Mouse (Mus musculus) intestine, postnatal 0 days (tissue): ENCODE data around the gene Igf2bp2. TPM values are rescaled to one million over a fixed set of nuclear protein-coding genes. Genes with fewer than 3 reads are reported as not detected.

Source experiments
- ATAC-seq: fragments of 200-750 bp; cut with Nextera tagmentation; 2 replicates; pipeline ENCODE4 v1.8.0; 2017; ENCODE audit warnings: mild to moderate bottlenecking, moderate TSS enrichment, moderate library complexity
- H3K27ac ChIP-seq: fragments of 300-500 bp; sonication (generic); 2 replicates; pipeline ENCODE4 v1.5.1; 2014; ENCODE audit warnings: mild to moderate bottlenecking, low read depth, low read length, moderate library complexity
- H3K27me3 ChIP-seq: fragments of 300-500 bp; sonication (generic); replicated peaks from 2 replicates; pipeline ENCODE4 v1.6.1; 2014; ENCODE audit warnings: low read length, mixed read lengths; ENCODE audit not compliant: control insufficient read depth, insufficient read depth
- H3K36me3 ChIP-seq: fragments of 300-500 bp; sonication (generic); 2 replicates; pipeline ENCODE4 v1.6.1; 2014; ENCODE audit warnings: mild to moderate bottlenecking, moderate library complexity; ENCODE audit not compliant: control insufficient read depth, insufficient read depth
- H3K4me1 ChIP-seq: fragments of 300-500 bp; sonication (generic); replicated peaks from 2 replicates; pipeline ENCODE4 v1.6.1; 2014; ENCODE audit warnings: antibody characterized with exemption, low read length, mixed read lengths; ENCODE audit not compliant: control insufficient read depth, insufficient read depth
- H3K4me2 ChIP-seq: fragments of 300-500 bp; sonication (generic); replicated peaks from 2 replicates; pipeline ENCODE4 v1.6.1; 2014; ENCODE audit warnings: low read depth, mild to moderate bottlenecking, moderate library complexity
- H3K4me3 ChIP-seq: fragments of 300-500 bp; sonication (generic); 2 replicates; pipeline ENCODE4 v1.5.1; 2014; ENCODE audit warnings: low read depth, low read length
- H3K9ac ChIP-seq: fragments of 300-500 bp; sonication (generic); 2 replicates; pipeline ENCODE4 v1.6.1; 2014; ENCODE audit warnings: mild to moderate bottlenecking, low read depth, low read length
- H3K9me3 ChIP-seq: fragments of 300-500 bp; sonication (generic); 2 replicates; pipeline ENCODE4 v1.6.1; 2016; ENCODE audit warnings: mixed run types; ENCODE audit not compliant: control insufficient read depth
- CTCF ChIP-seq: sonication (generic); IDR thresholded peaks from 2 replicates; pipeline ENCODE4 v1.5.1; 2016; ENCODE audit warnings: low read depth, mild to moderate bottlenecking, control low read depth, antibody characterized with exemption, moderate library complexity
- whole genome bisulfite sequencing: fragments of 180-500 bp; shearing (Covaris S2); extraction: QIAGEN DNeasy Blood & Tissue Kit; methylation state at CpG from one replicate; pipeline ENCODE4 v1.1.7; 2014; 5-methylcytosine and 5-hydroxymethylcytosine counted together
- polyA plus RNA-seq: library from polyadenylated mRNA; unstranded; fragments of >200 nt; fragmentation: Nextera tagmentation; extraction: Ambion mirVana; gene quantifications from 2 replicates; pipeline ENCODE4 v1.2.1, GENCODE M21; 2015

Igf2bp2 gene
- polyA plus RNA-seq, 1 experiment from 2014 or later: 38.7 TPM

DNA sequence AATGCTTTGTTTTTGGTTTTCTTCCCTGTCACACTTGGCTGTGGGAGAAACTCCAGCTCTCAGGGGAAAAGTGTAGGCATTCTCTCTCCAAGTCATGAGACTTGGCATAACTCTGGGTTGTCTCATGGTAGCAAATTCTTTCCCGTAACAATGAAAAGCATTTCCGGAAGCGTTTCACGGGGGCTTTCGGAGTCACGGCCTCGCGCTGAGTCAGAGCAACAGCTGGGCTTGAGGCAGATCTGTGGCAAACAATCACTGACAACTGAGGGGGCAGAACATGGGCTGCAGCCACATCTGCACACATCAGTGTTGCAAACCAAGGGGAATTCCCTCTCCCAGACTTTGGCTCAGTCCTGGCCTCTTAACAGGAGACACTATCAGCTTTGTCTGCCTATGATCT lies 95.7 kb downstream of the Igf2bp2 start:
- H3K36me3 ChIP-seq: peaks cover 83% of the 10 kb centered on the region
- 86% methylated on average over 8 of the region's 8 CpGs for WGBS

DNA sequence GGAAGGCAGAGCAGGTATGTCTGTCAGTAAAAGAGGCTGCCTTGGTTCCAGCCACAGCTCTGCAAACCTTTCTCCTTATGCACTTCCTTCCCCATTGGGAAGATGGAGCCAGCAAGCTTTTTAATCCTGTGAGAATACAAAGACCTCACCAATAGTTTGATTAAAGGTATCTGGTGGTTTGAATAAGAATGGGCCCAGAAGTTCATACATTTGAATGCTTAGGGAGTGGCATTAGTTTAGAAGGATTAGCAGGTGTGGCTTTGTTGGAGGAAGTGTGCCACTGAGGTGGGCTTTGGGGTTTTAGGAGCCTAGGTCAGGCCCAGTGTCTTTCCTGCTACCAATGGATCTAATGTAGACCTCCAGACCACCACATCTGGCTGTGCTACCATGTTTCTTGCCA lies 97.6 kb downstream of the Igf2bp2 start:
- Histone ChIP-seq H3K36me3 (peaks cover 96% of the 10 kb centered on the region), H3K9ac (no peak overlapping the region)
- ATAC-seq: no peak

More for the DNA sequence above, 95.7 kb downstream of the Igf2bp2 start:
- H3K9ac ChIP-seq: no peak overlapping the region
- H3K9me3 ChIP-seq: no peaks in the 10 kb centered on the region
- no peaks in the 10 kb centered on the region for H3K4me1 ChIP-seq
- H3K4me3 ChIP-seq: no peak overlapping the region
- H3K27ac ChIP-seq: no peak overlapping the region
- TF ChIP-seq CTCF: no peak
- no peaks in the 10 kb centered on the region for H3K27me3 ChIP-seq
- H3K4me2 ChIP-seq: no peak overlapping the region
- ATAC-seq: no peak

DNA sequence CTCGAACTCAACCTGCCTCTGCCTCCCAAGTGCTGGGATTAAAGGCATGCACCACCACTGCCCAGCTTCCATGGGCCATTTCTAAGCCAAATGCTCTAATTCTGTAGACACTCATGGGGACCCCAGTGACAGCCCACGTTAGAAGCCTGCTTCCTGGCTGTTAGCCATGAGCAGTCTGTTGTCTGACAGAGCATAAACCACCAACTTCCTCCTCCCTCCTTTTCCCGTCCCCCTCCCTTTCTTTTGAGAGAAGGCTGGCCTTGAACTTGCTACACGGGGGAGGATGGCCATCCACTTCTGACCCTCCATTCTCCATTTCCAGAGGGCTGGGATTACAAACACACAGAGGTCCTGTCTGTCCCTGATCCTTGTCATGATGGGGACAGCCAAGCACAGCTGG lies 100.8 kb downstream of the Igf2bp2 start:
- no peak overlapping the region for H3K4me2 ChIP-seq
- WGBS: 68% methylated on average over 4 of the region's 4 CpGs
- no peaks in the 10 kb centered on the region for H3K27me3 ChIP-seq
- no peak for TF ChIP-seq CTCF
- peaks cover 79% of the 10 kb centered on the region for H3K36me3 ChIP-seq
- no peak overlapping the region for H3K9ac ChIP-seq
- no peak for ATAC-seq
- H3K27ac ChIP-seq: no peak overlapping the region
- H3K4me3 ChIP-seq: no peak overlapping the region
- H3K4me1 ChIP-seq: no peaks in the 10 kb centered on the region
- H3K9me3 ChIP-seq: no peaks in the 10 kb centered on the region

More for the DNA sequence above, 97.6 kb downstream of the Igf2bp2 start:
- H3K9me3 ChIP-seq: no peaks in the 10 kb centered on the region
- H3K4me3 ChIP-seq: no peak overlapping the region
- H3K4me1 ChIP-seq: no peaks in the 10 kb centered on the region
- no peak for TF ChIP-seq CTCF
- no peak overlapping the region for H3K27ac ChIP-seq
- H3K27me3 ChIP-seq: no peaks in the 10 kb centered on the region
- no peak overlapping the region for H3K4me2 ChIP-seq

DNA sequence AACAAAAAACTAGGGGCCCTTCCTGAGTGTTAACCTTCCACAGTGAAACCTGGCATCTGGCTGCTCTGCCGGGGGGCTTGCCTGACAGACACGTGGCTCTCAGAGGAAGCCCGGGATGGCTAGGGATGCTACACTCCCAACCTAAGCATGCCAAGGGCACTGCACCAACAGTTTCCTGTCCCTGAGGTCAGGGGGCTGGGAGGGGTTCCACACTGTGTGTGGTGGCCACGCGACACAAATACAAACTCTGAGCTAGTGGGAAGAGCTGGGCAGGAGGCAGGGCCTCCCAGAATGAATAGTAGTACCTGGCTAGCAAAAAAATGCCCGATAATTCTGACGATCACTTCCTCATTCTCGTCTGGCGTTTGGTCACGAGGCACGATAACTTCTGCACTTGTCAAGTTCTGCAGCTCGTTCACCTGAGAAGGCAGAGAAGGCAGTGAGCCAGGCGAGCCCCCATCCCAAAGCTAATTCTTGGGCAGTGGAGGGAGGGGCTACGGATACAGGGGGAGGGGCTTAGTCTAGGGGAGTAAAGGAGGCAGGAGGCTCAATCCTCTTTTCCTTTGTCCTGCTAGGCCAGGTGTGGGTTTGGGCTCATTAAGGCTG lies 101.4 kb downstream of the Igf2bp2 start:
- Histone ChIP-seq H3K4me1 (no peaks in the 10 kb centered on the region), H3K36me3 (peaks cover 74% of the 10 kb centered on the region), H3K9me3 (no peaks in the 10 kb centered on the region), H3K27me3 (no peaks in the 10 kb centered on the region), H3K27ac (no peak overlapping the region; the same call in 1 of the 2 replicates), H3K9ac (no peak overlapping the region), H3K4me2 (no peak overlapping the region), H3K4me3 (no peak overlapping the region)
- 62% methylated on average over 14 of the region's 14 CpGs for WGBS
- ATAC-seq: peak; percentile 11; the same call in 1 of the 2 replicates
- no peak for TF ChIP-seq CTCF

DNA sequence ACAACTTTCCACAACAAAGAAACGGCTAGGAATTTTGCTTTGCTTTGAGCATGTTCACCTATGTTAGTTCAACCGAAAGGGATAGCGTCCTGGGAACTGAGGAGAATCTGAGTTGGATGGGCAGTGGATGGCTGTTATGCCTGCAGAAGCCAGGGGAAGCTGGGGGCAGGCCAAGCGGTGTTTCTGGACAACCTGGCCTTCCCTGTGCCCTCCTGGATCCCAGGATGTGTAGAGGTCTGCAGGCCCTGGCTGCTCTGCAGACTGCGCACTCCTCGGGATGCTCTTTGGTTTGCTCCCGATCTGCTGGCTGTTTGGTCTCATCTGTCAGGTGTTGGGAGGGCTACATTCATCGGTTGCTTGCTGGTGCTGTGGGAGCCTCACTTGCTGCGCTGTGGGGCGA lies 102.7 kb downstream of the Igf2bp2 start:
- Histone ChIP-seq H3K36me3 (peaks cover 62% of the 10 kb centered on the region), H3K4me1 (no peaks in the 10 kb centered on the region), H3K4me3 (no peak overlapping the region), H3K27me3 (no peaks in the 10 kb centered on the region), H3K4me2 (no peak overlapping the region), H3K9me3 (no peaks in the 10 kb centered on the region), H3K9ac (no peak overlapping the region), H3K27ac (no peak overlapping the region)
- TF ChIP-seq CTCF: no peak
- 92% methylated on average over 10 of the region's 10 CpGs for WGBS
- no peak for ATAC-seq

DNA sequence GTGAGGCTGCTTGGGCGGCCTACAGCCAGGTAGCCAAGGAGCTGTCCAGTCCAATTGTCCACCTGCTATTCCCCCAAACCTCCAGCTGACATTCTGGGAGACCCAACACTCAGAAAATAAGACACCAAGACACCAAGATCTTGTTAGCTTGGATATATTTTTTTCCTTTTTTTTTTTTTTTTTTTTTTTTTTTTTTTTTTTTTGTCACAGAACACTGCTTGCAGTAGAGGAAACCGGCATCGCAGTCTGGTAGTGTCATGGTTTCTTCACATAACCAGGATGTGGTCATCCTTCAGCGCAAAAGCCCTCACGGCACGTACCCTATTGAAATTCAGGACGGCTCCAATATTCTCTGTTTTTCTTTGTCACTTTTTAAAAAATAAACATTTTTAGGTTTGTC lies 104.2 kb downstream of the Igf2bp2 start:
- no peak for TF ChIP-seq CTCF
- no peak overlapping the region for H3K4me3 ChIP-seq

More for the DNA sequence above, 104.2 kb downstream of the Igf2bp2 start:
- H3K36me3 ChIP-seq: peaks cover 47% of the 10 kb centered on the region
- no peaks in the 10 kb centered on the region for H3K4me1 ChIP-seq
- H3K9me3 ChIP-seq: no peaks in the 10 kb centered on the region
- H3K4me2 ChIP-seq: no peak overlapping the region
- WGBS: 97% methylated on average over 7 of the region's 7 CpGs
- H3K27ac ChIP-seq: no peak overlapping the region
- ATAC-seq: no peak
- no peak overlapping the region for H3K9ac ChIP-seq
- H3K27me3 ChIP-seq: no peaks in the 10 kb centered on the region
